Mouse (Mus musculus): ENCODE measurements around the gene 4930558K02Rik. TPM values are rescaled to one million over a fixed set of nuclear protein-coding genes. Genes with fewer than 3 reads are reported as not detected.

Gene 4930558K02Rik
- total and polyA plus RNA-seq, 2 experiments from 2014 or later, result 0.25 TPM; not detected in 1

DNA sequence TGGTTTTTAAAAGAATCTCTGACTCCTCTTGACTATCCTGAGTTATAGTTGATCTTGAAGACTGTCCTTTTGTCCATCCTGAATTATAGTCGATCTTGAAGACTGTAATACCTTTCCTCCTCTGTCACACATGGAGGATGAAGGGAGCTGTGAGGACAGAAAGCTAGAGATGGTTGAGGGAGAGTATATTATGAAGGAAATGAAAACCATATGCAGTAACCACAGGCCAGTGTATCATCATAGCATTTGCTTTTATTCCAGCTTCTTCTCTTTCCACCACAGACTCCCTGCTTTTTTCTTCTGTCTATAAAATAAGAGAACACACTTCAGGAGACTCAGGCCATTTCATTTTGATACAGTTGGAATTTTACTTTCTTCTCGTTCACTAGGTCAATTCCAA, 610 bp upstream of the 4930558K02Rik start:
- no peaks in the 10 kb centered on the region for H3K4me1 ChIP-seq (ENCODE audit: insufficient read depth)
- H3K9me3 ChIP-seq (ENCODE audit: low read length), result no peaks in the 10 kb centered on the region

DNA sequence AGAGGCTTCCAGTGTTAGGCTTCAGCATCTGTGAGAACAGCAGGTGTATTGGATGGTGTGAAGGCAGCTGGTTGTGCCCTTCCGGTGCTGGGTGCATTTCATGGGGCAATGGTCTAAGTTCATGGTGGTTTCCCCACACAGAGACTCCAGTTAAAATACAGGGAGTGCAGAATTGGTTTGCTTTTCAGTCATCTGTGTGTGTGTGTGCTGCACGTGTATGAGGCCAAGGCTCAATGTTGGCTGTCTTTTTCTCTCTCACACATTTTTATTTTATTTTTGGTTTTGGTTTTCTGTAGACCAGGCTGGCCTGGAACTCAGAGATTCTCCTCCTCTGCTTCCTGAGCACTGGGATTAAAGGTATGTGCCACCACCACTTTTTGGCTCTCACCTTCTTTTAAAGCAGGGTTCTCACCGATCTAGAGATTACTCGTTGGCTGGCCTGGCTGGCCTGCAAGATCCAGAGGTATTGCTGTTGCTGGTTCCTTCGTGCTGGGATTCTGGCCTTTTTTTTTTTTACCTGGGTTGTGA, 1.2 kb downstream of the 4930558K02Rik start:
- DNase-seq, result no peak
- no peaks in the 10 kb centered on the region for H3K27me3 ChIP-seq (ENCODE audit: insufficient read depth, low read length)
- H3K9me3 ChIP-seq (ENCODE audit: low read length), result no peaks in the 10 kb centered on the region
- WGBS, result 91% methylated on average over 5 of the region's 5 CpGs
- no peaks in the 10 kb centered on the region for H3K4me1 ChIP-seq (ENCODE audit: insufficient read depth)
- ATAC-seq, result no peak
- H3K36me3 ChIP-seq (ENCODE audit: insufficient read depth), result no peaks in the 10 kb centered on the region
- no peak overlapping the region for H3K4me2 ChIP-seq (ENCODE audit: low read depth)
- no peak overlapping the region for H3K9ac ChIP-seq
- no peak for TF ChIP-seq CTCF (IDR thresholded peaks at IDR 0.05; ENCODE audit: low read depth)
- H3K27ac ChIP-seq (ENCODE audit: low read depth, low read length), result no peak overlapping the region
- H3K4me3 ChIP-seq (ENCODE audit: low read depth, low read length), result no peak overlapping the region

More for the DNA sequence above, 610 bp upstream of the 4930558K02Rik start:
- no peak for TF ChIP-seq CTCF (IDR thresholded peaks at IDR 0.05; ENCODE audit: low read depth)
- no peaks in the 10 kb centered on the region for H3K36me3 ChIP-seq (ENCODE audit: insufficient read depth)
- WGBS, result 89% methylated on average over 2 of the region's 2 CpGs
- no peak for DNase-seq
- ATAC-seq, result no peak
- H3K27ac ChIP-seq (ENCODE audit: low read depth, low read length), result no peak overlapping the region
- H3K4me3 ChIP-seq (ENCODE audit: low read depth, low read length), result no peak overlapping the region
- no peak overlapping the region for H3K9ac ChIP-seq
- H3K27me3 ChIP-seq (ENCODE audit: insufficient read depth, low read length), result no peaks in the 10 kb centered on the region
- no peak overlapping the region for H3K4me2 ChIP-seq (ENCODE audit: low read depth)

DNA sequence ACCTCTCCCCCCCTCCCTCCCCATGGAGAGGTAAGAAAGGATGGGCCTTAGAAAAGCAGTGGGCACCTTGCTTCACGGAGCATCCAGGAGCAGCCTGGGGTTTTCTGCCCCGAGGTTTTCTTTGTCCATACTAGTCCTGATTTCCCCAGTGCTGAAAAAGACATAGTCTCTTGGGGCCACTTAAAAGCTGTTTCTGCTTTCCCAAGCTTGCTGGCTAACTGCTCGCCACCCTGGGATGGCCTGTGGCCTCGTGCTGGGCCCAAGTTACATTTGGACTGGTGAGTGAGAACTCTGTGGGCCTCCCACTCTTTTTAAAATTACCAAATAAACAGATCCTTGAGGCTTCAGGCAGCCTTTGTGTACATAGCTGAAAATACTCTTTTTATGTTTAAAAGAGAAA, 2.1 kb downstream of the 4930558K02Rik start:
- Histone ChIP-seq H3K36me3 (ENCODE audit: insufficient read depth) (no peaks in the 10 kb centered on the region), H3K4me3 (ENCODE audit: low read depth, low read length) (no peak overlapping the region), H3K27ac (ENCODE audit: low read depth, low read length) (no peak overlapping the region), H3K9me3 (ENCODE audit: low read length) (no peaks in the 10 kb centered on the region), H3K4me1 (ENCODE audit: insufficient read depth) (no peaks in the 10 kb centered on the region), H3K9ac (no peak overlapping the region), H3K27me3 (ENCODE audit: insufficient read depth, low read length) (no peaks in the 10 kb centered on the region), H3K4me2 (ENCODE audit: low read depth) (no peak overlapping the region)
- DNase-seq (no peak), ATAC-seq (no peak)
- no peak for TF ChIP-seq CTCF (IDR thresholded peaks at IDR 0.05; ENCODE audit: low read depth)
- WGBS, result 78% methylated on average over 4 of the region's 4 CpGs

DNA sequence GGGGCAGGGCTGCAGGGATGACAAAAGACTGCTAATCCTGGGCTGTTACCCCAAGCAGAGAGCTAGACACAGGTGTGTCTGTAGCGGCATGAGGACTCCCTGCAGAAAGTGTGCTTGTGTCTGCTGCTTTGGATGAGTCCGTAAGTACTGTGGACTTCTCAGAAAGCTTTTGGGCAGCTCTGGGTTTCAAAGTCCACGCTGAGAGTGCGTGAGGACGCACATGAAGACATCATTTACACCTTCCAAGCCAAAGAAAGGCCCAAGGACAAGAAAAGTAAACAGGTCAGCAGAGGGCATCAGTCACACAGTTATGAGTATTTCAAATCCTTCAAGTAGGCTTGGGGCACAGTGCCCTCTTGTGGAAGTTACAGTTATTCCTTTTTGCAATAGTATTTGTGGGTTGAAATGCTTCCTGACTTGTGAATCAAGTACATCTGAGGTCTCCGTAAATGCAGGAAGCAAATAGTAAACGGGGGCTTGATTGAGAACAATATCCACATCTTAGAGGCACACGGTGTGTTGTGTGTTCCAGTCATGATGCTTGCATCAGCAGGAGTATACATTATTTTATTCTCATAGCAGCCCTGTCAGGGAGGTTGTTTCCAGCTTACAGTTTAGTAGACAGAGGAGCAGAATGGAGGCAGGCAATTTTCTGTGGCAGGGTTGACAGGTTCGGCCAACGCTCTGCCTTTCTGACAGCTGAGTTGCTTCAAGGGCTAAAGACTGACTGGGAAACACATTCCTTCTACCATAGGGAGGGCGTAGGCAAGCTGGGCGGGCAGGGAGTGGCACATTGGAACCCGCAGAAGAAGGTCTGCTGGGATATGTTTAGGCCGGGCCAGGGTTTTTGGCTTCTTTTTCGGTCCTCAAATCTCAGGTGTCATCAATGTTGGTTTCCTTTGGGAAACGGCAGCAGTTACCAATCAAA, 2.9 kb downstream of the 4930558K02Rik start:
- ATAC-seq (peak; percentile 83), DNase-seq (peak; percentile 88)
- Histone ChIP-seq H3K4me2 (ENCODE audit: low read depth) (0 out of 2 replicates have a peak overlapping the region, but pooled peaks have one; percentile 21), H3K27ac (ENCODE audit: low read depth, low read length) (no peak overlapping the region), H3K4me3 (ENCODE audit: low read depth, low read length) (no peak overlapping the region), H3K9ac (no peak overlapping the region), H3K9me3 (ENCODE audit: low read length) (no peaks in the 10 kb centered on the region), H3K4me1 (ENCODE audit: insufficient read depth) (no peaks in the 10 kb centered on the region), H3K27me3 (ENCODE audit: insufficient read depth, low read length) (no peaks in the 10 kb centered on the region), H3K36me3 (ENCODE audit: insufficient read depth) (no peaks in the 10 kb centered on the region)
- TF ChIP-seq CTCF (IDR thresholded peaks at IDR 0.05; ENCODE audit: low read depth), result peak; percentile 96
- WGBS, result 50% methylated on average over 16 of the region's 16 CpGs

DNA sequence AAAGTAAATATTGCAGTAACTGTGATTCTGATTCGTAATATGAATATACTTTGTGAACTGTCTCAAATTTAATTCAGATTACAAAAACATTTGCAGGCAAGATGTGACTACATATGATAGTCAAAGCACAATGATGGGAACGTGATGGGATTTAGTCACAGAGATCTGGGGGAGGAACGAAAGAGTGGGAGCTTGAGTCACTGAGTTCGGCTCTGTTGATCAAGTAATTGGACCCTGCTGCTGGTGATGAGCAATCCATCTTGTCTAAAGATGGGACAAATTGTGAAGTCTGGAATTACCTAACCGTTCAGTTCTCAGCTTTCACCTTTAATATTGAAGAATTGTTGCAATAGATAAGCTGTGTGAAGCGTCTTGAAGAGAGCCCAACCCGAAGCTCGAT, 7.2 kb downstream of the 4930558K02Rik start:
- H3K27me3 ChIP-seq (ENCODE audit: insufficient read depth, low read length), result no peaks in the 10 kb centered on the region
- 92% methylated on average over 8 of the region's 8 CpGs for WGBS
- no peak overlapping the region for H3K27ac ChIP-seq (ENCODE audit: low read depth, low read length)
- H3K4me1 ChIP-seq (ENCODE audit: insufficient read depth), result 0 out of 2 replicates have a peak, but pooled peaks cover 10% of the 10 kb centered on the region
- no peak overlapping the region for H3K4me3 ChIP-seq (ENCODE audit: low read depth, low read length)
- DNase-seq (no peak), ATAC-seq (no peak)
- H3K4me2 ChIP-seq (ENCODE audit: low read depth), result no peak overlapping the region
- no peaks in the 10 kb centered on the region for H3K9me3 ChIP-seq (ENCODE audit: low read length)
- 0 out of 2 replicates have a peak, but pooled peaks cover 3% of the 10 kb centered on the region for H3K36me3 ChIP-seq (ENCODE audit: insufficient read depth)
- H3K9ac ChIP-seq, result no peak overlapping the region
- TF ChIP-seq CTCF (IDR thresholded peaks at IDR 0.05; ENCODE audit: low read depth), result no peak

DNA sequence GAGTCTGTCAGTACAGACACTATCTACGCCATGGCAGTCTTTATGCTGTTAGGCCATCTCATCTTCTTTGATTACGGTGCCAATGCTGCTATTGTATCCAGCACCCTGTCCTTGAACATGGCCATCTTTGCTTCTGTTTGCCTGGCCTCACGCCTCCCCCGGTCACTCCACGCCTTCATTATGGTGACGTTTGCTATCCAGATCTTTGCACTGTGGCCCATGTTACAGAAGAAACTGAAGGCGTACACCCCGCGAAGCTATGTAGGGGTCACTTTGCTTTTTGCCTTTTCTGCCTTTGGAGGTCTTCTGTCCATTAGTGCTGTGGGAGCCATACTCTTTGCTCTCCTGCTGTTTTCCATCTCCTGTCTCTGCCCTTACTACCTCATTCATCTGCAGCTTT, 8.6 kb downstream of the 4930558K02Rik start:
- Histone ChIP-seq H3K9ac (no peak overlapping the region), H3K36me3 (ENCODE audit: insufficient read depth) (0 out of 2 replicates have a peak, but pooled peaks cover 3% of the 10 kb centered on the region), H3K27me3 (ENCODE audit: insufficient read depth, low read length) (no peaks in the 10 kb centered on the region), H3K27ac (ENCODE audit: low read depth, low read length) (no peak overlapping the region), H3K4me2 (ENCODE audit: low read depth) (no peak overlapping the region), H3K4me1 (ENCODE audit: insufficient read depth) (0 out of 2 replicates have a peak, but pooled peaks cover 10% of the 10 kb centered on the region), H3K9me3 (ENCODE audit: low read length) (no peaks in the 10 kb centered on the region), H3K4me3 (ENCODE audit: low read depth, low read length) (no peak overlapping the region)
- DNase-seq, result no peak
- ATAC-seq, result no peak
- no peak for TF ChIP-seq CTCF (IDR thresholded peaks at IDR 0.05; ENCODE audit: low read depth)
- WGBS, result 96% methylated on average over 9 of the region's 9 CpGs

All from forebrain, postnatal 0 days (tissue).